Mouse (Mus musculus): ENCODE data around the gene Akr1b8. TPM values are rescaled to one million over a fixed set of nuclear protein-coding genes. Genes with fewer than 3 reads are reported as not detected.

Gene Akr1b8
- 17.9 and 18.3 TPM in 2 replicates for polyA plus RNA-seq (2016; fragmentation: Nextera tagmentation; extraction: Ambion mirVana)

DNA sequence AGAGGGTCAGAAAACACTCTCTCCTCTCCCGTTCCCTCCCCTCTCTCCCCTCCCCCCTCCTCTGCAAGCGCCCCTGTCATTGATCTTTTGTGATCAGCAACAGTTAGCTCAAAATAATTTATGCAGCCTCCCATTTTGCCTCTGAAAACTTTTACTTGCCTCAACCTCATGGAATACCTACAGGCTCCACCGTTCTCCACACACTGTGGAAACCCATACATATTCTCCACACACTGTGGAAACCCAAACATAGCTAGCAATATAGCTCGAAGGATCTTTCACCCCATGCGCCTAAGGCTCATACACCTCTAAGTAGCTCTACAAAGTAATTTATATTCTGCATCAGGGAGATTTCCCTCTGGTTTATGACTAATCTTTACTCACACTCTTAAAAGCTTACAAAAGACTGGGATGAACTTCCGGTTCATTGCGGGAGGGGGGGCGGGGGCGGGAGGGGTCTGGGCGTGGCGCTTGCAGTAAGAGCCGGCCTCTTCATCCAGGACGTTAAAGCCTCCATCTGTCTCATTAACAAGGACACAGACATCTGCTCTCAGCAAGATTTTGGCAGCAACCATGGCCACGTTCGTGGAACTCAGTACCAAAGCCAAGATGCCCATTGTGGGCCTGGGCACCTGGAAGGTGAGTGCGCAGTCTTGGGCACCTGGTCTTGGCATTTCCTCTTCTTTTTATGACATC, at the start of gene Akr1b8:
Akr1b8 (plus strand) TSS at position 462 of the 696 bp plus-strand sequence.
- H3K27me3 ChIP-seq = no peaks in the 10 kb centered on the region
- peak within 1 kb of the TSS; percentile 45 for H3K4me2 ChIP-seq (replicated peaks)
- peaks cover 8% of the 10 kb centered on the region; the same call in 1 of the 2 replicates for H3K4me1 ChIP-seq
- H3K27ac ChIP-seq = 0 out of 2 replicates have a peak within 1 kb of the TSS, but pooled peaks have one; percentile 18
- H3K9ac ChIP-seq = no peak within 1 kb of the TSS
- no peak for ATAC-seq (ENCODE audit: insufficient number of reproducible peaks, insufficient read depth, low FRiP score, low TSS enrichment)
- 12% methylated on average over 16 of the region's 16 CpGs for WGBS
- no peaks in the 10 kb centered on the region for H3K36me3 ChIP-seq
- H3K4me3 ChIP-seq = peak within 1 kb of the TSS; percentile 23
- no peaks in the 10 kb centered on the region for H3K9me3 ChIP-seq

DNA sequence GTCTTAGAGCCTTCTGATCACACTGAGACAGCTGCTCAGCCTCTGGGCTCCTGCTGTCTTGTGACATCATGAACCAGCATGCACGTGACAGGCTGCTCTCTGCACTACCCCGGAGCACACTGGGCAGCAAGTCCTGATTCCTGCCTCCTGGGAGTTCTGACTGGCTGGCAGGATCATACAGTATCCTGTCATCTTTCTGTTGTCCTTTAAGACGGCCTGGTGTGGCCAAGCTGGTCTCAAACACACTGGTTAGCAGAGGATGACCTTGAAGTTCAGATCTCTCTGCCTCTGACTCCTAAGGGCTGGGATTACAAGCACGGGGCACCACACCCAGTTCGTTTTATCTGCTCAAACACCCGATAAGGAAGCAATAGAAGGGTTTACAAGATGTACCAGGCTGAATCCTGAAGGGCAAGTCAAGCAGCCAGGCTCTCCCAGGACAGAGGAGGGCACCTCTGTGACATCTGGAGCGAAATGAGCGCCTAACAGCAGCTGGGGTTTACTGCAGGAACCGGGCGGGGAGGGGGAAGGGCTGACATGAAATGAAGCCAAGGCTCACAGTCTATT, 49.2 kb upstream of the Akr1b8 start:
- H3K27ac ChIP-seq = no peak overlapping the region
- H3K4me2 ChIP-seq (replicated peaks) = no peak overlapping the region
- H3K27me3 ChIP-seq = no peaks in the 10 kb centered on the region
- H3K36me3 ChIP-seq = peaks cover 43% of the 10 kb centered on the region
- no peaks in the 10 kb centered on the region for H3K9me3 ChIP-seq
- no peak overlapping the region for H3K4me3 ChIP-seq
- H3K4me1 ChIP-seq = no peaks in the 10 kb centered on the region
- no peak for ATAC-seq (ENCODE audit: insufficient number of reproducible peaks, insufficient read depth, low FRiP score, low TSS enrichment)
- 81% methylated on average over 10 of the region's 10 CpGs for WGBS
- H3K9ac ChIP-seq = no peak overlapping the region

DNA sequence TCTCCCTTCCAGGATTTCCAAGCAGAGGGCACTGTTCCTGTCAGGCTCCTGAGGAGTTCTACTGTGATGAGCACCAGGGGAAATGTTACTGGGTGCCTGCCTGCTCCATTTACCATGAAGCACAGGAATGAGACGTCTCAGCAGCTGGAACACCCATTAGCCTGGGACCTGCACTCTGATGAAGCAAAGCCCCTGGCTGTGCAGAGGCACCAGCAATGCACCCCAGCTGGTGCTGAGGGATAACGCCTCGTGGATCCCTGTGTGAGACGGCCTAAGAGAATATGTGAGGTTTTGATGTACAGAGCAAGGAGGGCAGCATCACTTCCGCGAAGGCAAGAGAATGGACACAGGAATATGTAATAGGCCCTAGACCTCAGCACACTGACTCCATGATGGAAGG, 47.1 kb upstream of the Akr1b8 start:
- no peak overlapping the region for H3K9ac ChIP-seq
- no peaks in the 10 kb centered on the region for H3K4me1 ChIP-seq
- WGBS = 93% methylated on average over 6 of the region's 6 CpGs
- ATAC-seq (ENCODE audit: insufficient number of reproducible peaks, insufficient read depth, low FRiP score, low TSS enrichment) = no peak
- H3K27me3 ChIP-seq = no peaks in the 10 kb centered on the region
- H3K4me3 ChIP-seq = no peak overlapping the region
- no peak overlapping the region for H3K27ac ChIP-seq
- no peaks in the 10 kb centered on the region for H3K9me3 ChIP-seq
- peaks cover 63% of the 10 kb centered on the region for H3K36me3 ChIP-seq
- H3K4me2 ChIP-seq (replicated peaks) = no peak overlapping the region

DNA sequence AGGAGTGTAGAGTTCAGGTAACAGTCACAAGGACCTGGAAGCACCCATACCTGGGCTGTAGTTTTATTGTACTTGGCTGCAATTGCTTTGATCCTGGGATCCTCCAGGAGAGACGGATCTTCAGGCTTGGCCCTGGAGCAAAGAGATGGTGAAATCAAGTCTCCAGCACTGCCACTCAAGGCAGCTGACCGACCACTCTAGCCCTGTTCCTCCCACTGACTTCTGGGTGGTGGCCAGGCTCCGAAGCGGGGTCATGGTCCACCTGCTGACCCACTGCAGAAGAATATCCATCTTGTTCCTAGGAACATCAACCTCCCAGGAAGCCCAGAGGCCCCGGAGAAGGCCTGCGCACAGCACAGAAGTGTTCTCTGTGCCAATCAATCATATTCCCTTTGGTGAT, 44.4 kb upstream of the Akr1b8 start:
- Histone ChIP-seq H3K27me3 (no peaks in the 10 kb centered on the region), H3K36me3 (peaks cover 58% of the 10 kb centered on the region), H3K27ac (no peak overlapping the region), H3K4me1 (no peaks in the 10 kb centered on the region), H3K4me2 (replicated peaks) (no peak overlapping the region), H3K9ac (no peak overlapping the region), H3K4me3 (no peak overlapping the region), H3K9me3 (no peaks in the 10 kb centered on the region)
- 96% methylated on average over 6 of the region's 6 CpGs for WGBS
- no peak for ATAC-seq (ENCODE audit: insufficient number of reproducible peaks, insufficient read depth, low FRiP score, low TSS enrichment)

DNA sequence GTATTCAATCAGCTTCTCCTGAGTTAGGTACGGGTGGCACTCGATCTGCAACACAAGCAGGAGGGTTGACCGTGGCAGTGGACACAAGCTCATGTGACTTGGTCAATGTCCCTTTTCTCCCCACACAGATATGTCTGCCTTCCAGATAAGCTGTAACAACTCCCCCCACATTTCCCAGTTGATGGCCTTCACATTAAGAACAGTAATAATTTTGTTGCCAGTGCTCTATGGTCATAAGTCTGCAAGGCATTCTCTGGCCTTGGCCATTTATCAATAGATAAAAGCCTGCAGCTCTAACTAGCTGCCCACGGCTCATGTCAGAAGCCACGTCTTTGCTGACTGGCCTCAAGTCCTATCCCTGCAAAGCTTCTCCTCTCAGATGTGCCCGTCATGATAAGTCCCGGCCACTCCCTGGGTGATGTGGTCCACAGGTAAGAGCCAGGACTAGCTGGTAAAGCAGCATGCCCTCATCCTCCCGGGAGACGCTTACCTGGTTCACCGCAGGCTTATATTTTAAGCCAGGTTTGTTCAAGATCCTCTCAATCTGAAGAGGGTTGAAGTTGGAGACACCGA, 43.8 kb upstream of the Akr1b8 start:
- H3K4me3 ChIP-seq = no peak overlapping the region
- H3K27ac ChIP-seq = no peak overlapping the region
- no peak for ATAC-seq (ENCODE audit: insufficient number of reproducible peaks, insufficient read depth, low FRiP score, low TSS enrichment)
- no peak overlapping the region for H3K4me2 ChIP-seq (replicated peaks)
- no peaks in the 10 kb centered on the region for H3K9me3 ChIP-seq
- H3K4me1 ChIP-seq = no peaks in the 10 kb centered on the region
- 97% methylated on average over 11 of the region's 11 CpGs for WGBS
- no peak overlapping the region for H3K9ac ChIP-seq
- H3K36me3 ChIP-seq = peaks cover 53% of the 10 kb centered on the region
- H3K27me3 ChIP-seq = no peaks in the 10 kb centered on the region

DNA sequence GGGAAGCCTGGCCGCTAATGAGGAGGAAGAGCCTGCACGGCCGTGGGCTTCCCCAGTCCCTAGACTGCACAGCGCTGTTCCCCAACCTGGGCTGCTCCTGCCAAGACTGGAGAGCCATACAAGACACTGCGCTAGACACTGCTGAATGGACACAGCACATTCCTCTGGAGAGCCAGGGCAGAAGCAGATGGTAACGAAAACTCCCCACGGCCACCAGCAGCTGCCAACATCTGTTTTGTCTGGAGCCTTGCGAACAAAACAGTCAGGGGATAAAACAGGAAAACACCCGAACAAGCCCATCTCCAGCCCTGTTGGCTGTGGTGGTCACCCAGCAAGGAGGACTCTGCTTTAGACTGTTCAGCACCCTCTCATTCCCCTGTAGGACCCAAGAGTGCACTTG, 40.5 kb upstream of the Akr1b8 start:
- peaks cover 34% of the 10 kb centered on the region for H3K36me3 ChIP-seq
- no peak for ATAC-seq (ENCODE audit: insufficient number of reproducible peaks, insufficient read depth, low FRiP score, low TSS enrichment)
- H3K9me3 ChIP-seq = no peaks in the 10 kb centered on the region
- no peak overlapping the region for H3K4me2 ChIP-seq (replicated peaks)
- H3K9ac ChIP-seq = no peak overlapping the region
- H3K27me3 ChIP-seq = no peaks in the 10 kb centered on the region
- peaks cover 11% of the 10 kb centered on the region; the same call in 1 of the 2 replicates for H3K4me1 ChIP-seq
- H3K27ac ChIP-seq = no peak overlapping the region
- no peak overlapping the region for H3K4me3 ChIP-seq
- WGBS = 79% methylated on average over 9 of the region's 9 CpGs

DNA sequence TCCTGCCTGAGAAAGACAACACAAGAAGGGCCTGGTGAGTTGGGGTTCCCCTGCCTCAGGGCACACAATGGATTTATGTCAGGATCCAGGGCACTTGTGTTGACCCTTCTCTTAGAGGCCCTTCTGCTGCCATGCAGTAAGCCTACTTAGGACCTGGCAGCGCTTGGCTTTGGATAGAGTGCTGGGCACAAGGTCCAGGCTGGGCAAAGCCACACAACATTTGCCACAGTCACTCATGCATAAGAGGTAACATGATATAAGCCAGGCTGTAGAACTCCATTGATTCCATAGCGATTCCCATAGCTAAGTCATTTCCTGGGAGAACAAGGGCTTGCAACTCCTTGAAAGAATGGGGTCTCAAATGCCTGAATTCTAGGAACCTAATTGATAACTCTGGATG, 40.0 kb upstream of the Akr1b8 start:
- H3K4me3 ChIP-seq = no peak overlapping the region
- no peaks in the 10 kb centered on the region for H3K27me3 ChIP-seq
- H3K9ac ChIP-seq = no peak overlapping the region
- peaks cover 28% of the 10 kb centered on the region for H3K36me3 ChIP-seq
- WGBS = 83% methylated on average over 2 of the region's 2 CpGs
- H3K9me3 ChIP-seq = no peaks in the 10 kb centered on the region
- no peak overlapping the region for H3K4me2 ChIP-seq (replicated peaks)
- no peak overlapping the region for H3K27ac ChIP-seq
- ATAC-seq (ENCODE audit: insufficient number of reproducible peaks, insufficient read depth, low FRiP score, low TSS enrichment) = no peak
- H3K4me1 ChIP-seq = peaks cover 11% of the 10 kb centered on the region; the same call in 1 of the 2 replicates

DNA sequence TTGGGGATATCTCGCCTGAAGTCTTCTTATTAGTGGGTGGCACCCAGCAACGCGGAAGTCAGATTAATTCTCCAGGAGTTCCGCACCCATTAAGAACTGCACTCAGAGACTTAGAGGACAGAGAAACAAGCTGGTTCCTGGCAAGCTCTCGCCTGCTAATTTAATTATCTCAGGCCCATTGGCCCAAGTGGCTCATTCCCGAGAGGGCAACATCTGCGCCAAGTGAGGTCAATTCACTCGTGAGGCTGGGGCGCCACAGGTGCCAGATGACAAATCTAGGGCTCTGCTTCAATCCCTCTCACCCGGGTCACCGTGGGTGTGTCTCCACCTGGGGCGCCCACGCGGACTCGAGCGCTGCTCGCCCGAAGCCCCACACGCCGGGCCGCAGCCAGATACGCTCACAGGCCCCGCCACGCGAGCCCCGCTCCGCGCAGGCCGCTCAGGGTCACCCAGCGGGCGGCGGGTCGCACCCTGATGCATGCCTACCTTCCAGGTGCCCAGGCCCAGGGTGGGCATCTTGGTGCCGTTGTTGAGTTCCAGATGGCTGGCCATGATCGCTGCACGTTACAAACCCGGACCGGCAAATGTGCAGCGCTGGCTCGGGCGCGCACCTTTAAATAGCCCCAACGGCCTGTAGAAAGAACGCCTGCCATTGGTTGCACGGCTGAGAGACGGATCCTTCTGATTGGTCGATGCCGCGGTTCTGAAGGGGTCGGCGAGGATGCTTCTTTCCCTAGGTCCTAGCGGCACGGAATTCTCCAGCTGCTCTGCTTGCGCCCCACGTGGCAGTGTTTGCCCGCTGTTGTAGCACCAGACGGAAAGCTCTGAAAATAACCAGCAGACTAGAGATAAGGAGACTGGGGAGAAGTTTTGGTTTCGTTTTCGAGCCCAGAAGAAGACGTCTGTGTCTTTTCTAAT, 36.8 kb upstream of the Akr1b8 start, which contains the start of gene Akr1b3:
Akr1b3 (minus strand) TSS at position 625 of the 918 bp plus-strand sequence.
- H3K4me3 ChIP-seq = peak within 1 kb of the TSS; percentile 75
- H3K4me2 ChIP-seq (replicated peaks) = peak within 1 kb of the TSS; percentile 90
- no peaks in the 10 kb centered on the region for H3K27me3 ChIP-seq
- H3K9ac ChIP-seq = peak within 1 kb of the TSS; percentile 69
- peaks cover 11% of the 10 kb centered on the region; the same call in 1 of the 2 replicates for H3K4me1 ChIP-seq
- WGBS = 1% methylated on average over 60 of the region's 60 CpGs
- H3K36me3 ChIP-seq = no peaks in the 10 kb centered on the region
- ATAC-seq (ENCODE audit: insufficient number of reproducible peaks, insufficient read depth, low FRiP score, low TSS enrichment) = peak; percentile 97
- H3K27ac ChIP-seq = no peak within 1 kb of the TSS
- H3K9me3 ChIP-seq = no peaks in the 10 kb centered on the region

DNA sequence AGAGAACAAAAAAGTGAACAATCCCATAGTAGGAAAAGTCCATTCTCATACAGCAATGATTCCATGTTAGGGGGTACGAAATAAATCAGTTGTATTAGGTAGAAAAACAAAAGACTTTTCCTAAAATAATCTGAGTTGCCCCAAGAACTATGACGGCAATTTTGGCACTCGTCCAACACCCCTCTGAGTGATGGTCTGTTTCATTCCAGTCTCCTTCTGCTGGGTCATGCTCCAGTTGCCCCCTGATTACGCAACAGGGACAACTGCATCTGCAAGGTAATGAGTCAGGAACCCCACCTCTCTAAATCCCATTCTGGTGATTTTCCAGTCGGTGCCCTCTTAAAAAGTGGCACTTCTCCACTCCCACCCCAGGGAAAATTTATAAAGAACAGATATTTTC, 35.7 kb upstream of the Akr1b8 start:
- Histone ChIP-seq H3K36me3 (no peaks in the 10 kb centered on the region), H3K4me2 (replicated peaks) (no peak overlapping the region), H3K27ac (no peak overlapping the region), H3K4me1 (peaks cover 11% of the 10 kb centered on the region; the same call in 1 of the 2 replicates), H3K9me3 (no peaks in the 10 kb centered on the region), H3K4me3 (no peak overlapping the region), H3K27me3 (no peaks in the 10 kb centered on the region), H3K9ac (no peak overlapping the region)
- 69% methylated on average over 5 of the region's 5 CpGs for WGBS
- no peak for ATAC-seq (ENCODE audit: insufficient number of reproducible peaks, insufficient read depth, low FRiP score, low TSS enrichment)

DNA sequence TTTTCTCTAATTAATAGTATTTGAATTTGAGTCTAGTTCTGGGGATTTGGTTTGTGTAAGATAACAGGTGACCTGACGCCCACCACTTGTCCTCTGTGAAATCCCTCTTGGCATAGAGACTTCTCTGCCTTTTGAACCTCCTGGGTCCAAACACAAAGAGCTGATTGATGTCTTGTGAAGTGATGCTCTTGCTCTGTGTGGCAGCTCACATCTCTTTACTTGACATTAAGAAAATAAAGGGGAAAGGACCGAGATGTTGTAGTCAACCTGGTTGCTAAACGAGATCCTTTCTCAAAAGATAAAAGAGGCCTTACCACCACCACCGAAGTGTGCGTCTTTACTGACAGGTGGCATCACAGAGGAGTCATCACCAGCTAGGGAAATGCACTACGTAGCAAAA, 35.3 kb upstream of the Akr1b8 start:
- no peaks in the 10 kb centered on the region for H3K27me3 ChIP-seq
- peaks cover 11% of the 10 kb centered on the region; the same call in 1 of the 2 replicates for H3K4me1 ChIP-seq
- no peak overlapping the region for H3K4me3 ChIP-seq
- ATAC-seq (ENCODE audit: insufficient number of reproducible peaks, insufficient read depth, low FRiP score, low TSS enrichment) = no peak
- no peak overlapping the region for H3K27ac ChIP-seq
- H3K36me3 ChIP-seq = no peaks in the 10 kb centered on the region
- no peak overlapping the region for H3K9ac ChIP-seq
- WGBS = 70% methylated on average over 6 of the region's 6 CpGs
- no peak overlapping the region for H3K4me2 ChIP-seq (replicated peaks)
- H3K9me3 ChIP-seq = no peaks in the 10 kb centered on the region

DNA sequence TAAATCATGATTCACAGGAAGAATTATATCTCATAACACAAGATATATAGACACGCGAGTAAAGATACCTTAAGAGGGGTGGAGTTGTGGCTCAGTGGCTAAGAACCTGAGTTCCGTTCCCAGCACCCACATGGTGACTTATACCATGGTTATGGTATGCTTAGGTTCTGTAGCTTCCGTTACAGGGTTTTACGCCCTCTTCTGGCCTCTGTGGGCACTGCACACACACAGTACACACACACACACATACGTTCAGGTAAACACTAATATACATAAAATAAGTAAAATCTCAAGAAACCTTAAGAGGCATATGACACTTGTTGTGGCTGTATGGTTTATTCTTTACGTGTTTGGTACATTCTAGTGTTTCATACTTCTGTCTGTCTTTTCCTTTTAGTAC, 31.8 kb upstream of the Akr1b8 start:
- 95% methylated on average over 7 of the region's 7 CpGs for WGBS

More for the DNA sequence above, 31.8 kb upstream of the Akr1b8 start:
- no peak overlapping the region for H3K9ac ChIP-seq
- no peaks in the 10 kb centered on the region for H3K27me3 ChIP-seq
- ATAC-seq (ENCODE audit: insufficient number of reproducible peaks, insufficient read depth, low FRiP score, low TSS enrichment) = no peak
- H3K4me3 ChIP-seq = no peak overlapping the region
- no peaks in the 10 kb centered on the region for H3K9me3 ChIP-seq
- H3K36me3 ChIP-seq = no peaks in the 10 kb centered on the region
- no peak overlapping the region for H3K27ac ChIP-seq
- H3K4me2 ChIP-seq (replicated peaks) = no peak overlapping the region
- no peaks in the 10 kb centered on the region for H3K4me1 ChIP-seq
